Mouse (Mus musculus): Measurements from ENCODE around the gene Bag5.

- TF ChIP-seq GATA1 (IDR thresholded peaks at IDR 0.05; ENCODE audit: low read length) (no peak), TAL1 (IDR thresholded peaks at IDR 0.05; ENCODE audit: low read length) (no peak)
These were observed 42.1 kb downstream of the Bag5 start for GRCm38 (mm10) chr12:111670976-111671375.
